Mouse (Mus musculus): Measurements from ENCODE around the gene Map1s.

DNA sequence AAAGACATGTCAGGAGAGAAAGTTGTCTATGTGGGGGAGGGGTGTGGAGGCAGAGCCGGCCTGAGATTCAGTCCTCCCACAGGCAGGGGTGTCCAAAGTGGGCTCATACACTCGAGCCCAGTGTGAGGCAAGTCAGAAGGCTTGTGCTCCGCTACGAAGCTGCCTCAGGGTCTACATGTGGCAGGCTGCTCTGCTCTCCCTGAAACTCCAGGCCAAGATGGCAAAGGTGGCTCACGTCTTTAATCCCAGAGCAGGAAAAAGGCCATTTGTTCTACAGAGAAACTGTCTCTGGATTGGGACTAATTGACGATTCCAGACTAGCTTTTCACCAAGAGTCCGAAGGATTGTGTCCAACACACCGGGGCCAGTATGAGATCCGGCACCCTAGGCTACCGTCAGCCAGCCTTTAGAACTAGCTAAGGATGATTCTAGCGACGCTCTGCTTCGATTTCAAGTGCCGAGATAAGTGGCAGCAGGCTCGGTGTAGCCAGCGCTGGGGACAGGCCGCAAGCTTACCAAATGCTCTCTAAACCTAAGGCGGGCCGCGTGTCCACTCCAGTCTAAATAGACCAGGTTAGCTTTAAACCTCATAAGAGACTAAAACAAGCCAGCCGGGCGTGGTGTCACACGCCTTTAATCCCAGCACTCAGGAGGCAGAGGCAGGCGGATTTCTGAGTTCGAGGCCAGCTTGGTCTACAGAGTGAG is 9.3 kb upstream of the Map1s start:
- TF ChIP-seq CTCF (IDR thresholded peaks at IDR 0.05; ENCODE audit: control insufficient read depth, insufficient read depth, insufficient replicate concordance, low read depth, low read length) (no peak), POLR2A (IDR thresholded peaks at IDR 0.05; ENCODE audit: control insufficient read depth, low read depth, low read length) (no peak)
